Mouse (Mus musculus) brown adipose tissue, adult 24 weeks (tissue): ENCODE data around the gene Nmt1. TPM values are rescaled to one million over a fixed set of nuclear protein-coding genes. Genes with fewer than 3 reads are reported as not detected.

ENCODE experiments used
- H3K27ac ChIP-seq: fragments of 200-500 bp; replicated peaks from 2 replicates; pipeline ENCODE4 v1.5.1; 2012; ENCODE audit warnings: low read depth, mild to moderate bottlenecking, low read length
- H3K4me1 ChIP-seq: fragments of 200-500 bp; 2 replicates; pipeline ENCODE4 v1.6.1; 2012; ENCODE audit warnings: low read length, mixed read lengths; ENCODE audit not compliant: control insufficient read depth, insufficient read depth, insufficient read length
- H3K4me3 ChIP-seq: fragments of 200-500 bp; 2 replicates; pipeline ENCODE4 v1.5.1; 2012; ENCODE audit warnings: low read depth, mild to moderate bottlenecking, low read length, moderate library complexity; ENCODE audit not compliant: insufficient read depth
- polyA plus RNA-seq: library from polyadenylated mRNA; stranded (reverse); fragments of >200 nt; gene quantifications from 2 replicates; pipeline ENCODE4 v1.2.4, GENCODE M21; 2012; ENCODE audit not compliant: missing spikeins, insufficient read depth, insufficient read length

Gene Nmt1
- polyA plus RNA-seq = 52.6 and 57.2 TPM in 2 replicates

DNA sequence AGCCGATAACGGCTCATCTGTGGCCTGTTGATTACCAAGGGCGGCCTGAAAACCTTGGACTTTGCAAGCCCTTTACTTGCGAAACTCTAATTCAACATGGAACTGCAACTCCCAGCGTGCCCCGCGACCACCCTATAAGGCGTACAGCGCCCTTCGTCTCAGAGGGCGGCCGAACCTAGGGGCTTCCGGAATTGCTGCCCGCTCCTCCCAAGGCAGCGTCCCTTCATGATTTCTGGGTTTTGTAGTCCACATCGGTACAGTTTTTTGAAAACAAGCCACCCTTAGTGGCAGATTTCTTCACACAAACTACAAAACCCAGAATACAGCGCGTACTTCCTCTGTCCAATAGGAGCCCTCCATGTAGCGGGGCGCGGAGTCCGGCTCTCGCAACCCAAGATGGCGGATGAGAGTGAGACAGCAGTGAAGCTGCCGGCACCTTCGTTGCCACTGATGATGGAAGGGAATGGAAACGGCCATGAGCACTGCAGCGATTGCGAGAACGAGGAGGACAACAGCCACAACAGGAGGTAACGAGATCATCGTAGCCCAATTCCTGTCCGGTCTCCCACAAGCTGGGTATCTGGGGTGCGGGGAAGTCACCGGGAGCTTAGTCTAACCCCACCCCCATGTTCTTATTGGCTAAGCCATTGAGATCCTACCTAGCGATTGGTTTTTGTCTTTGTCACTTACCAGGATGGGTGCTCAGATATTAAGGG lies at the start of gene Nmt1, which contains the start of gene Dcakd:
Gene Nmt1, plus strand, starts transcription at position 15 of the 716 bp plus-strand sequence.
Gene Dcakd, minus strand, starts transcription at position 158 of the 716 bp plus-strand sequence.
- Histone ChIP-seq H3K4me3 (peak within 1 kb of the TSS; percentile 77), H3K27ac (peak within 1 kb of the TSS; percentile 94), H3K4me1 (peaks cover 9% of the 10 kb centered on the region)

DNA sequence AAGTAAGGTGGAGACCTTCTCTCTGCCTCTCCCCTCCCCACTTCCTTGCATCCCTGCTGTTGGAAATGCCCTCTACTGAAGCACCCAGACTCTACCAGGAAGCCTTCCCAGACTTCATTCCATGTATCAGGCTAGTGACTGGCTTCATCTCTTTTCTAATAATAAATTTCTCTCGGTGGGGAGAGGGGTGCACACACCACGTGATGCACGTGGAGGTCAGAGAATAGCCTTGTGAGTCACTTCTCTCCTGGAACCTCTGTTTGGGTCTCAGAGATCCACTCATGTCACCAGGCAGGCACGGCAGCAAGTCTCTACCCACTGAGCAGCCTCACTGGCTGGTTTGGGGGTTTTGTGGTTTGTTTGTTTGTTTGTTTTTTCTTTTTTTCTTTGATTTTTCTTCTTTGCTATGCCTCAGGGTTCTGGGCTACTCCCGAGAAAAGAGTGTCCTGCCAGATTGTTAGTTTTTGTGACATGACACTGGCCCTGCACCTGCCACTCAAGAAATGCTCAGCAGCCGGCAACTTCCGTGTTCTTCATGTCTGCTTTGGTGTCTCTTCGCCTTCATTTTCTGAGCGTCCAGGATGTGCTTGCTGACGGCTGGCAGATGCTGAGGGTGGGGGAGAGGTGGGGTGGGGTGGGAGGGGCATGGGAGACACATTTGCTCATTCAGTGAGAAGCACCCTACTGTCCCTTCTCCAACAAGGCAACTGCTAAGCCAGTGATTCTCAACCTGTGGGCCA lies 46.7 kb upstream of the Nmt1 start:
- Histone ChIP-seq H3K27ac (no peak overlapping the region), H3K4me3 (no peak overlapping the region), H3K4me1 (no peaks in the 10 kb centered on the region)

DNA sequence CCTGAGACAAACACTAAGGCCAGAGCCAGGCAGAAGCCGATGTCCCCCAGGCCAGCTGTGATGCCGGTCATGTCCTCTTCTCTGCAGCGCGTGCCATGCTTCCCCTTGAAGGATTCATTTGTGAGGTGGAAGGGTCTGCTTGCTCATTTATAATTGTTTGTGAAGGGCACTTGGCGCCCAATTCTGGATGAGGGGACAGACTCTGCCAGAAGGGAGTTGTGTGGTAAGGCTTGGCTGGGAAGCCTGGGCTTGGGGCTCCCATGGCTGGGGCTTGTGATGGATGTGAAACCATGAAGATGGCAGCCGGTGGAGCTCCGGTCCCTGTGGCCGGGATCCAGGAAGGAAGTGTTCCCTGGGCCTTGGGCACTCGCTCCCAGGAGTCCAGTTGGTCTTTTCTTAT lies 43.9 kb upstream of the Nmt1 start:
- Histone ChIP-seq H3K4me3 (no peak overlapping the region), H3K4me1 (no peaks in the 10 kb centered on the region), H3K27ac (no peak overlapping the region)

DNA sequence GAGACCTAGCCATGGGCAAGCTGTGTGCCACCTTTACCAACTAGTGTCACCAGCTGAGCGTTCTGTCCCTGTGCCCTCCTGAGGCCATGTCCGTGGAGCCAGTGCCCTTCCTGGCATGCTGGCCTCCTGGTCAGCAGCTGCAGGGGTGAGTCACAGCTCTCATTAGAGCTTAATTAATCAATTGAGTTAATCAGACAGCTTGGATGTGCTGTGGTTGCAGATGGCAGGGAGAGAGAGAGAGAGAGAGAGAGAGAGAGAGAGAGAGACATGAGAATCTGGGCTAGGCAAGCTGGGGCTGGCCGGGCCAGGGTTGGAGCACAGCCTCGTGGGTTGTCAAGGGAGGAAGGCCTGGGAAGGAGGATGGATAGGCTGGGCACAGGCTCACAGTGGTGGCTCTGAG lies 43.4 kb upstream of the Nmt1 start:
- Histone ChIP-seq H3K4me3 (no peak overlapping the region), H3K27ac (no peak overlapping the region), H3K4me1 (no peaks in the 10 kb centered on the region)

DNA sequence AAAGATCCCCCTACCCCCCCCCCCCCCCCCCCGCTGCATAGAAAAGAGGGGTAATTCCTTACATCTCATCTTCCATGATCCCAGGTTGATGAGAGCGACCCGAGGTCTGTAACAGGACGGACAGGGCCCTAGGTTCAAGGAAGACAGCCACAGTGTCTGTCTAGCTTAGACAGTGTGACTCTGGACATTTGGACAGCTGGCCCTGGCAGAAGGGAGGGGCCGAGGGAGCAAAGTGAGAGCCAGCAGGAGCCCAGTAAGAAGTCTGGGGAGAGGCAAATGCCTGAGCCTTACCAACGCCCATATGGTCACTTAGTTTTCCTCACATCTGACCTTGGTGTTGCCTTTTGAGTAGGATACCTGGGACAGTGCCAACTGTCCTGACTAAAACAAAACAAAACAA lies 42.8 kb upstream of the Nmt1 start:
- Histone ChIP-seq H3K4me1 (no peaks in the 10 kb centered on the region), H3K27ac (no peak overlapping the region), H3K4me3 (no peak overlapping the region)

DNA sequence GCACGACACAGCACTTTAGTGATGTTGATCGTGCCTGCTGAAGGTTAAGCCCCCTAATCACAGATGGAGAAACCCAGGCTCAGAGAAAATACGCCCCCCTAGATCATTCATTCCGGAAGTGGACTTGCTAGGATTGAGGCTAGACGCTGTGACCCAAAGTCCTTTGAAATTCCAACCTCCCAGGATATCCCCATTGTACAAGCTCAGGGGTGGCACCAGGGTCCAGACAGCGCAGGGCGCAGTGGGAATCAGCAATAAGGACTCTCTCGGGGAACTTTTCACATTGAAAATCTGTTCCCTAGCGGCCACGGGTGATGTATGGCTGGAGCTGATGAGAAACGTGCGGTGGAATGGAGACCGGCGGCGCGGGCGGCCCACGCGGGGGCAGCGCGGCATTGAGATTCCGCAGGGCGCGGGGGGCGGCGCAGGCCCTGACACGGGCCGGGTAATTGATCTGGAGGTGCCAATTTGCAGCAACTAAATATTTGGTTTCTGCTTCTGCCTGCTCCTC lies 38.3 kb upstream of the Nmt1 start:
- no peak overlapping the region for H3K27ac ChIP-seq
- peak overlapping the region; percentile 45 for H3K4me3 ChIP-seq
- no peaks in the 10 kb centered on the region for H3K4me1 ChIP-seq

DNA sequence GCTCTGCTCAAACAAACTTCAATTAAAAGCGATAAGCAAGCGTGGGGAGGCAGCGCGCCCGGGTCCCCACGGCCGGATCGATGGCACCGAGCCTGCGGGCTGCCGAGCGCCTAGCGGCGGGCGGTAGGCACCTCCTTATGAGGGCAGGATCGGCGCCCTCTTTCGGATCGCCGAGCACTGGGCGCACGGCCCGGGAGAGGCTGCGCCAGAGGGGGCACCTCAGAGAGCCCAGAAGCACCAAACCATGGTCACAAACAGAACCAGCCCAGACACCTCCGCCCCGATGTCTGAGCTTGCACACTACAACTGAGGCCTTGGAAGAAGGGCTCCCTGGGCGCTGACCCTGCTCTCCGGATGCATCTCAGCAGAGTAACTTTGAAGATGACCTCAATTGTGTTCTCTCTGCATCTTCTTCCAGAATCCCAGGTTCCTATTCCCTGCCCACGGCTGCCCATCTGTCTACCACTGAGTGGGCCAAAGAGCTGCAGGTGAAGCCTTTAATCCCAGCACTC lies 37.8 kb upstream of the Nmt1 start:
- Histone ChIP-seq H3K27ac (no peak overlapping the region), H3K4me3 (peak overlapping the region; percentile 45), H3K4me1 (no peaks in the 10 kb centered on the region)

DNA sequence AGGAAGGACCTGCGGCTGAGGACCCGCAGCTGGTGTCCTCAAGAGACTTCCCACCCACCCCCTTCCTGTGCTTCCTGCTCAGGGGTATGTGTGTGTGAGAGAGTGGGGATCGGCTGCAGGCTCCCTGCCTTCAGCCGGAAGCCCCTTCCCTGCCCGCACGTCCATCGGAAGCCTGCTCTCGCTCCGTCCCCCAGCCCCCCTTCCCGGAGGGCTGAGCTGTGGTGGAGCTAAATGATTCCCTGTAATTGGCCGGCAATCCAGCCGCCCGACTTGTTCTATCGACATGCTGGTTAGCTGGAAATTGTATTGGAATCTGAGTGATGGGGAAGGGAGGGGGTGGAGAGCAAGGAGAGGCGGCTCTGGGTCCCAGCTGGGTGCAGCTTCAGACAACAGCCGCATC lies 36.3 kb upstream of the Nmt1 start:
- no peak overlapping the region for H3K27ac ChIP-seq
- no peaks in the 10 kb centered on the region for H3K4me1 ChIP-seq
- H3K4me3 ChIP-seq = no peak overlapping the region

DNA sequence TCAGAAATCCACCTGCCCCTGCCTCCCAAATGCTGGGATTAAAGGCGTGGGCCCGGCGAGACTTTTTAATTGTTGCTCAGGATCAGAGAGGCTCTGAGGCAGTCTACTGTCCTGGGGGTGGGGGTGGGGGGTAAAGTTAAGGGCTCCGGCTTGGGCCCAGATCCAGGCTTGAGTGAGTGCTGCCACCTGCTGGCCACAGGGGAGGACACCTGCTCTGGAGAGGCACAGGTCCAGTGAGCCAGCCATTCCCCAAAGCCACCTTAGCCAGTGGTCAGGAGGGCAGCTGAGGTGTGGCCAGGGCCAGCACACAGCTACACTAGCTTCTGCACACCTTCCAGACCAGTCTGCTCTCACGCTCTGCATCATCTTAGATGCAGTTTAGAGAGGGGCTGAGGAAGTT lies 35.0 kb upstream of the Nmt1 start:
- Histone ChIP-seq H3K27ac (no peak overlapping the region), H3K4me1 (no peaks in the 10 kb centered on the region), H3K4me3 (no peak overlapping the region)

DNA sequence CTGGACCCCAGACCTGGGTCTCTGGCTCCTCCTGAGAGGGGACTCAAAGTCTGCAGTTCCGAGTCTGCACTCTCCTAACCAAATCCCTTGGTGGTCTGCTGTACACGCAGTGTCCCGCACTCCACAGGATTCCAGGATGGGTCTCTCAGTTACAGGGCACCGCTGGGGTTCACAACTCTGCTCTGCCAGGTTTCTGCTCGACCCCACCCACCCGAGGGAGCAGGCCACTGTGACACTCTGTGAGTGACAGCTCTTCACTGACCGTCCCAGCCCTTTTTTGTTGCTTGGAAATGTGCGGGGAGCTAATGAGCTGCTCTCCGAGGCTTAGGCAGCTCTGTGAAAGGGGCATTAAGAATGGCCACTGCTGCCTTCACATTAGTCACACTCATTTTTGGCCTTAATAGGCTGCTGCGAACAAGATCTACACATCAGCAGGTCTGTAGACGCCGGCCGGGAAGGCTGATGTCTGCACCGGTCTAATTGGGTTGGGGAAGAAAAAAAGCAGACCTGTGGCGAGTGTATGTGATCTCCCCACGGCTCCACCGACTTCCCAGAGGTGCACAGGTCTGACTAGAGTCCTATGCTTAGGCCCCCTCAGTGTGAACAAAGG lies 34.5 kb upstream of the Nmt1 start:
- H3K4me3 ChIP-seq = no peak overlapping the region
- H3K27ac ChIP-seq = no peak overlapping the region
- no peaks in the 10 kb centered on the region for H3K4me1 ChIP-seq

DNA sequence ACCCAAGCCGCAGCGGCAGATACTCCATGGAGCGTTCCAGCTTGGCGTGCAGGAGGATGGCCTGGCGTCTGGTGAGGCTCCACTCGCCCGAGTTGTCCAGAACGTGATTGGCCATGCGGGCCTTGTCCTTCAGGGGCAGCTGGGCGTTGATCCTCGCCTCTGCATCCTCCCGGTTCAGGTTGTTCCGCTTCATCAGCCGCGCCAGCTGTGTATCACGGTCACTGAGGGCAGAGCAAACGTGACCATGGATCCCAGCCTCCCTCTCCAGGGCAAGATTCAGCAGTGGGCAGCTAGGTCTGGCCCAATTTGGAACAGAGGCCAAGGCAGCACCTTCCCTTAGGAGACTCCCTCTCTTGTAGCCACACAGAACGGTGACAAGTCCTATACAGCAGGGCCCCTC lies 33.0 kb upstream of the Nmt1 start:
- Histone ChIP-seq H3K4me3 (no peak overlapping the region), H3K27ac (no peak overlapping the region), H3K4me1 (no peaks in the 10 kb centered on the region)

DNA sequence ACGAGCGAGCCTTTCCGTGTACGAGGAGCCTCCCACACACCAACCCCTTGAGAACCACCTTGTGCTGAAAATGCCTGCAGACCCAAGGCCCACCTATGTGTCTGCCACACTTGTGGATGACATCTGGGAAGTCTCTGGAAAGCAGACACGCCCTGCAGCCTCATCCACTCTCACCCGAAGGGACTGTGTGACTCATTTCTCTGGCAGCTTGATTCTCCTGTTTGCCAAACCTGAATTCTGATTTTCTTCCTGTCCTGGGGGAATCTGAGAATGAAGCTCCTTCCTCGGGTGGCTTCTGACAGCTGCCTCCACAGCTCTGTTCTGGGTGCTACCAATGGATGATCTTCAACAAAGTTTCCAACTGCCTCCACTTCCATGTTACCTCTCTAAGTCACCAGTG lies 31.6 kb upstream of the Nmt1 start:
- Histone ChIP-seq H3K4me1 (no peaks in the 10 kb centered on the region), H3K4me3 (no peak overlapping the region), H3K27ac (no peak overlapping the region)

DNA sequence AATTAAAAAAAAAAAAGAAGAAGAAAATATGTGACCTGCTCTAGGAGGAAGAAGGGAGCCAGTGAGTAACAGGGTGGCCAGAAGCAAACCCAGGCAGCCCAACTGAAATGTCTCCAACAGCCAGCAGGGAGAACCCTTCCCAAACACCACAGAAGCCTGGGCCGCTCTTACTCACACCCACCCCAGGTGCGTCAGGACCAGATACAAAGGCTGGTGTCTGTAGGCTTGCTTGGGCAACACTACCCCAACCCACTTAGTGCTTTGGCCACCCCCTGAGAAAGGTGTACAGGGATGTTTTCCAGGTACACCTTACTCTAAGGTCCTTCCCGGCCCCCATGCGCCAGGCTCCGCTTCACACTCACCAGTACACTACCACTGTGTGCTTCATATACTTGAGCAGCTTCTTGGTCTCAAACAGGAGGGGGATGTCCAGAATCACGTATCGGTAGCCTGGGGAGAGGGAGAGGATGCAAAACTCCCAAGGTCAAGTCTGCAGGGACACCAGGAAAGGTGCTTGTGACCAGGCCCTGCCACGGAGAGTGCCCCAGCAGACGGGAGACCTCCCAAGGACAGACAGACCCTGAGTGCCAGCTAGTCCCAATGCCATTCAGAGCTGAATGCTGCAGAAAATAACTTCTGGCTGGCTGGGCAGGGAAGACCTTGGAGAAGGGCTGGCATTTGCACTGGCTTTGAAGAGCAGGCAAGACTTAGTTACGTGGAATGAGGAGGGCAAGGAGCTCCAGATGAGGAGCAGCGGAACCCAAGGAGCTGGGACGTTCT lies 30.8 kb upstream of the Nmt1 start:
- no peak overlapping the region for H3K27ac ChIP-seq
- H3K4me3 ChIP-seq = no peak overlapping the region
- no peaks in the 10 kb centered on the region for H3K4me1 ChIP-seq

DNA sequence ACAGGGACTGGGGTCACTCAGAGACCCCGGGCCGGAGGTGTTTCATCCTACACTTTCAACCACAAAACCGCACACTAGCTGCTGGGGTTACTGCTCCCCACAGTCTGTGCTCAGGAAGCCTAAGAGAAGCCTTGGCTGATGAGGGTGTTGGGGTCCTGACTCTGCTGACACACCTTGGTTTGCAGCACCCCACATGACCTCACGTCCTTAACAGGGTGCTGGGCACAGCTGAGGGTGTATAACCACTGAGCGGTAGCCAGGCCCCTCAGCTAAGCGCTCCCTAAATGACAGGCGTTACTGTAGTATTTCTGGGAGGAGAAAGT lies 29.8 kb upstream of the Nmt1 start:
- H3K27ac ChIP-seq = no peak overlapping the region
- H3K4me1 ChIP-seq = no peaks in the 10 kb centered on the region
- H3K4me3 ChIP-seq = no peak overlapping the region
